Mouse (Mus musculus) heart, postnatal 0 days (tissue): ENCODE measurements at regions not wholly inside any gene's neighbourhood (a gene's known extent, or its start where the extent isn't known, plus 50 kb on each side); places are given as distances from the start of the nearest gene placed in this dataset.

ENCODE experiments used
- CTCF ChIP-seq: IDR thresholded peaks from 2 replicates; pipeline ENCODE4 v1.5.1; 2016; ENCODE audit warnings: antibody characterized with exemption, control low read depth, low read depth
- EP300 ChIP-seq: IDR thresholded peaks from 2 replicates; pipeline ENCODE4 v1.6.1; 2016; ENCODE audit warnings: antibody characterized with exemption, low read depth

- TF ChIP-seq CTCF = no peak
- TF ChIP-seq EP300 = no peak
Measured at GRCm38 (mm10) chr4:31853851-31854250, 110.0 kb upstream of the Map3k7 start.
